Mouse (Mus musculus): ENCODE results near the gene Numb. TPM values are rescaled to one million over a fixed set of nuclear protein-coding genes. Genes with fewer than 3 reads are reported as not detected.

The Numb gene
- polyA plus RNA-seq (2012; ENCODE audit: insufficient read depth, insufficient read length, low replicate concordance, missing spikeins), result not detected in 2 replicates

DNA sequence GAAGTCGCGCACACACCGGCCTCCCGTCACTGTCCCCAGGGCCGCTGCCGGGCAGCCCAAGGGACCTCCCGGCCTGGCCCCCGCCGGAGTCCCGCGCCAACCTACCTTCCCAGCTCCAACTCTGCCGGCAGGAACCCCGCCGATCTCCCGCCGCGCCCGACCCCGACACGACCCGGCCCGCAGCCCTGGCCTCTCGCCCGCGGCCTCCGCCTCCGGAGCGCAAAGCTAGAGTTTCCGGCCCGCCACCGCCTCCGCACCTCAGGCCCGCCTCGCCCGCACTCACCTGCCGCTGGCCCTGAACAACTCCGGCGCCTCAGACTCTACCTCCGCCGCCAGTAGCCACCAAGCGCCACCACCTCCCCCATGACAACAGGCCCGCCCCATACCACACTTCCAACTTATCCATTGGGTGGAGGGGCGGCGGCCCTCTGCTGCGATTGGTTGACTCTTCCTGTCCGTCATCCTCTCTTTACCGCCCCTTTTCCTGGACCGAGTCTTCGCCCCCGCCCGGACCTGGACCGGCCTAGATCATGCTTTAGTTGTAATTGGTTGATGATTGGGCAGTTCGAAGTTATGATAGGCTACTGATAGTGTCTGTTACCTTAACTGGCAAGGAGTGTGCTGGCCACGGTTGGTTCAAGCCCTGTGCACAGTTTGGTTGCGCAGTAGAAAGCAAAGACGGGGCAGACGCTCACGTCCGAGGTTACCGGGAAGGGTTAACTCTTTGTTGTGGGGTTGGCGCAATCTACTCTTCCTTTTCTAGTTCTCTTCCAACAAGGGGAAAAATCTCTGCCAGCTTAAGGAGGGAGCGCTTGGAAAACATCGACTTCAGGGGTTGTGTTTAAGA is at the start of gene Numb:
Gene Numb, minus strand, starts transcription at position 400 of the 847 bp plus-strand sequence.
- WGBS, result under 1% methylated on average over 63 of the region's 63 CpGs
- Histone ChIP-seq H3K4me1 (ENCODE audit: control insufficient read depth, insufficient read depth, low read length) (peaks cover 9% of the 10 kb centered on the region; the same call in 1 of the 2 replicates), H3K27ac (ENCODE audit: insufficient read depth, low read depth, low read length) (peak within 1 kb of the TSS; percentile 88), H3K4me3 (ENCODE audit: insufficient read depth, low read depth, low read length) (peak within 1 kb of the TSS; percentile 98)
- no peak for TF ChIP-seq CTCF (IDR thresholded peaks at IDR 0.05; ENCODE audit: insufficient read depth, low read depth, low read length)
- TF ChIP-seq POLR2A (IDR thresholded peaks at IDR 0.05; ENCODE audit: insufficient read depth, low read depth, low read length), result peak; percentile 68

GRCm38 (mm10) chr12:83965235-83965634 is 43.5 kb upstream of the Numb start:
- TF ChIP-seq CTCF (IDR thresholded peaks at IDR 0.05; ENCODE audit: insufficient read depth, low read depth, low read length) (no peak), POLR2A (IDR thresholded peaks at IDR 0.05; ENCODE audit: insufficient read depth, low read depth, low read length) (no peak)
- WGBS, result 90% methylated on average over 6 of the region's 7 CpGs
- Histone ChIP-seq H3K4me3 (ENCODE audit: insufficient read depth, low read depth, low read length) (no peak overlapping the region), H3K27ac (ENCODE audit: insufficient read depth, low read depth, low read length) (no peak overlapping the region), H3K4me1 (ENCODE audit: control insufficient read depth, insufficient read depth, low read length) (no peaks in the 10 kb centered on the region)

DNA sequence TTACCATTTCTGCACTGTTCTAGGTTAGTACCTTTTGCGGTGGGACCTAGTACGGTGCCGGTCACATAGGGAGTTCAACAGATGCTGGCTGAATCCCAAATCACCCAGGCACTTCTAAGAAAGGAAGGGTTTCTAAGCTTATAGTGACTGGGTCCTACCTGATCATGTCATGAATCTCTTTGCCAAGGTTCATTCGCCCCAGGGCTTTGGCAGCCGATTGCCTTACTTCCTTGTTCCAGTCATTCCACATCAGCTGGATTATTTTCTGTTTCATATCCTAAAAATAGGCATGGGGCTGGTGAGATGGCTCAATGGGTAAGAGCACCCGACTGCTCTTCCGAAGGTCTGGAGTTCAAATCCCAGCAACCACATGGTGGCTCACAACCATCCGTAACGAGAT is 36.5 kb upstream of the Numb start:
- Histone ChIP-seq H3K4me3 (ENCODE audit: insufficient read depth, low read depth, low read length) (no peak overlapping the region), H3K4me1 (ENCODE audit: control insufficient read depth, insufficient read depth, low read length) (peaks cover 6% of the 10 kb centered on the region; the same call in 1 of the 2 replicates), H3K27ac (ENCODE audit: insufficient read depth, low read depth, low read length) (no peak overlapping the region)
- 93% methylated on average over 9 of the region's 9 CpGs for WGBS
- TF ChIP-seq CTCF (IDR thresholded peaks at IDR 0.05; ENCODE audit: insufficient read depth, low read depth, low read length) (no peak), POLR2A (IDR thresholded peaks at IDR 0.05; ENCODE audit: insufficient read depth, low read depth, low read length) (no peak)

GRCm38 (mm10) chr12:83951711-83952575 is 30.2 kb upstream of the Numb start:
- no peak overlapping the region for H3K27ac ChIP-seq (ENCODE audit: insufficient read depth, low read depth, low read length)
- peaks cover 20% of the 10 kb centered on the region for H3K4me1 ChIP-seq (ENCODE audit: control insufficient read depth, insufficient read depth, low read length)
- H3K4me3 ChIP-seq (ENCODE audit: insufficient read depth, low read depth, low read length), result peak overlapping the region; percentile 94
- 70% methylated on average over 32 of the region's 32 CpGs for WGBS
- no peak for TF ChIP-seq CTCF (IDR thresholded peaks at IDR 0.05; ENCODE audit: insufficient read depth, low read depth, low read length)
- no peak for TF ChIP-seq POLR2A (IDR thresholded peaks at IDR 0.05; ENCODE audit: insufficient read depth, low read depth, low read length)

- Histone ChIP-seq H3K4me1 (ENCODE audit: control insufficient read depth, insufficient read depth, low read length) (peaks cover 20% of the 10 kb centered on the region), H3K4me3 (ENCODE audit: insufficient read depth, low read depth, low read length) (peak overlapping the region; percentile 94), H3K27ac (ENCODE audit: insufficient read depth, low read depth, low read length) (no peak overlapping the region)
- no peak for TF ChIP-seq CTCF (IDR thresholded peaks at IDR 0.05; ENCODE audit: insufficient read depth, low read depth, low read length)
- no peak for TF ChIP-seq POLR2A (IDR thresholded peaks at IDR 0.05; ENCODE audit: insufficient read depth, low read depth, low read length)
- WGBS, result under 1% methylated on average over 116 of the region's 116 CpGs
Observed at GRCm38 (mm10) chr12:83950840-83951701, 29.3 kb upstream of the Numb start.

GRCm38 (mm10) chr12:83950493-83950839 is 28.7 kb upstream of the Numb start, which contains the start of gene Riox1:
Gene Riox1, plus strand, starts transcription at chr12:83950608.
- TF ChIP-seq CTCF (IDR thresholded peaks at IDR 0.05; ENCODE audit: insufficient read depth, low read depth, low read length) (no peak), POLR2A (IDR thresholded peaks at IDR 0.05; ENCODE audit: insufficient read depth, low read depth, low read length) (peak; percentile 84)
- WGBS, result under 1% methylated on average over 37 of the region's 37 CpGs
- Histone ChIP-seq H3K4me1 (ENCODE audit: control insufficient read depth, insufficient read depth, low read length) (peaks cover 18% of the 10 kb centered on the region), H3K4me3 (ENCODE audit: insufficient read depth, low read depth, low read length) (peak within 1 kb of the TSS; percentile 94), H3K27ac (ENCODE audit: insufficient read depth, low read depth, low read length) (no peak within 1 kb of the TSS)

DNA sequence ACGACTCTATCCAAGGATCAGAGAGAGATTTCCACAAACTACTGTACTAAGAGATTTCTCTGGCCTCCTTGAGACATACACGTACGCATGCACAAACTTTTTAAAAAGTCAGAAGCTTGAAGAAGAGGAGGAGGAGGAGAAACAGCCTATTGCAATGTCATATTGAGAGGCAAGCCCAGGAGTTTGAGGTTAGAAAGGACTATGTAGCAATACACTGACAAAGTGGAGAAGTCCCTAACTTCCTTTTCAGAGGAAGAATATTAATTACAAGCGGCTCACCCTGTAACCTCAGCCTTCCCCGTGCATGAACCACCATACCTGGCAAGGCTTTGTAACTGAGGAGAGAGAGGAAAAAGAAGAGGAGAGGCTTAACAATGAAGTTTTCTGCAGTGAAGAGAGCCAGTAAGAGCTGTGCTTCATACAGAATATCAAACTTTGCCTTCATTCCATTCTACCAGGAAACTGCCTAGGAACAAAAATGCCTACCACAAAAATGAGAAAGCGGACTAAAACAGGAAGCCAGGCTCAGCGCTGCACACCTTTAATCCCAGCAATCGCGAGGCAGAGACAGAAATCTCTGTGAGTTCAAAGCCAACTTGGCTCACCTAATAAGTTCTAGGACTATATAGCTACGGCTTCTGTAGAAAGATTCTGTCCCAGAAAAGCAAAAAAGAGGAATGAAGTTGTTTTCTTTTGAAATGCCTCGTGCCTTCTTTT is 28.2 kb upstream of the Numb start:
- Histone ChIP-seq H3K27ac (ENCODE audit: insufficient read depth, low read depth, low read length) (no peak overlapping the region), H3K4me3 (ENCODE audit: insufficient read depth, low read depth, low read length) (peak overlapping the region; percentile 94), H3K4me1 (ENCODE audit: control insufficient read depth, insufficient read depth, low read length) (peaks cover 17% of the 10 kb centered on the region)
- WGBS, result 28% methylated on average over 11 of the region's 11 CpGs
- TF ChIP-seq CTCF (IDR thresholded peaks at IDR 0.05; ENCODE audit: insufficient read depth, low read depth, low read length) (no peak), POLR2A (IDR thresholded peaks at IDR 0.05; ENCODE audit: insufficient read depth, low read depth, low read length) (no peak)

GRCm38 (mm10) chr12:83949043-83949442 is 27.3 kb upstream of the Numb start:
- Histone ChIP-seq H3K27ac (ENCODE audit: insufficient read depth, low read depth, low read length) (no peak overlapping the region), H3K4me3 (ENCODE audit: insufficient read depth, low read depth, low read length) (no peak overlapping the region), H3K4me1 (ENCODE audit: control insufficient read depth, insufficient read depth, low read length) (peaks cover 17% of the 10 kb centered on the region)
- TF ChIP-seq POLR2A (IDR thresholded peaks at IDR 0.05; ENCODE audit: insufficient read depth, low read depth, low read length), result no peak
- WGBS, result 86% methylated on average over 4 of the region's 4 CpGs
